11 mouse cellular contexts compared by ENCODE assay signal in genomic region chr9:57811793-57812733, GRCm38 (mm10). TPM values are rescaled to one million over a fixed set of nuclear protein-coding genes. Genes with fewer than 3 reads are reported as not detected.
DNase-seq lines count a peak whose midpoint lies in the region; ATAC-seq and TF ChIP-seq lines count a peak whose summit lies in the region.
"Had no signal": no experiment of that assay in that cellular context is flagged by ENCODE, and none has a peak within 500 bp of the region (broad histone marks: within the 10 kb centered on the region; RNA-seq: fewer than 3 reads in every experiment).

No protein-coding gene starts in this region.

- no peak for DNase-seq in heart, postnatal 0 days (ENCODE audit: low spot score)
- no peak for DNase-seq in heart, adult 2 months
- DNase-seq in CH12.LX (ENCODE audit: extremely low read depth) (no peak), MN1 (ENCODE audit: low spot score) (no peak)
- no peak for DNase-seq in forebrain, embryonic 10.5 days (ENCODE audit: extremely low spot score, low spot score)
- DNase-seq in cerebellum, adult 11-12 months, result no peak
- no peak for DNase-seq in frontal cortex, postnatal 25 days (ENCODE audit: low spot score in 2 of 2)
- DNase-seq: cerebellum, adult 2 months; layer of hippocampus, adult 9-11 months had no signal

- no peak overlapping the region for H3K4me3 ChIP-seq in heart, postnatal 0 days (ENCODE audit: low read depth, low read length)
- H3K4me3 ChIP-seq in heart, adult 2 months, result no peak overlapping the region
- H3K4me3 ChIP-seq in CH12.LX (replicated peaks in 1 of 3; ENCODE audit: low read depth in 2 of 3, low read length in 2 of 3, poor library complexity in 1 of 3), result no peak overlapping the region
- H3K4me3 ChIP-seq in forebrain, embryonic 10.5 days, result 0 out of 2 replicates have a peak overlapping the region, but pooled peaks have one; percentile 12
- no peak overlapping the region for H3K4me3 ChIP-seq in limb, embryonic 12.5 days (replicated peaks)
- H3K4me3 ChIP-seq: stomach, embryonic 15.5 days had no signal

- TF ChIP-seq RAD21 in CH12.LX (IDR thresholded peaks at IDR 0.05; ENCODE audit: low read depth, low read length), result no peak

- no peak for TF ChIP-seq POLR2A in heart, adult 2 months (IDR thresholded peaks at IDR 0.05; ENCODE audit: insufficient read depth, low read depth, low read length)
- TF ChIP-seq POLR2A in CH12.LX (IDR thresholded peaks at IDR 0.05; ENCODE audit: low read depth, low read length), result no peak

- intact Hi-C loops in heart, adult 2 months (cut with DNase I), result no loop called here

- WGBS in heart, postnatal 0 days, result 39% methylated on average over 8 of the region's 8 CpGs
- 67% methylated on average over 8 of the region's 8 CpGs for WGBS in heart, adult 2 months
- WGBS in forebrain, embryonic 10.5 days, result 39% methylated on average over 8 of the region's 8 CpGs
- WGBS in limb, embryonic 12.5 days, result 16% methylated on average over 8 of the region's 8 CpGs

- H3K27me3 ChIP-seq in heart, postnatal 0 days (ENCODE audit: control insufficient read depth, insufficient read depth, low read length), result no peaks in the 10 kb centered on the region
- H3K27me3 ChIP-seq in heart, adult 2 months (ENCODE audit: control insufficient read depth, insufficient read depth, low read length), result no peaks in the 10 kb centered on the region
- no peaks in the 10 kb centered on the region for H3K27me3 ChIP-seq in CH12.LX (replicated peaks)
- no peaks in the 10 kb centered on the region for H3K27me3 ChIP-seq in forebrain, embryonic 10.5 days (ENCODE audit: poor library complexity, severe bottlenecking)
- no peaks in the 10 kb centered on the region for H3K27me3 ChIP-seq in limb, embryonic 12.5 days
- H3K27me3 ChIP-seq: stomach, embryonic 15.5 days had no signal

- no peaks in the 10 kb centered on the region for H3K79me2 ChIP-seq in heart, adult 2 months (replicated peaks; ENCODE audit: control insufficient read depth, insufficient read depth, low read length)
- H3K79me2 ChIP-seq in CH12.LX (replicated peaks; ENCODE audit: control insufficient read depth, extremely low read depth, insufficient read depth, poor library complexity, severe bottlenecking), result peaks cover 78% of the 10 kb centered on the region

- ATAC-seq in heart, postnatal 0 days (ENCODE audit: insufficient read depth, low read depth), result no peak
- ATAC-seq in limb, embryonic 12.5 days (ENCODE audit: insufficient number of reproducible peaks, insufficient read depth, low FRiP score, low TSS enrichment, low read depth), result no peak

- no peak overlapping the region for H3K4me2 ChIP-seq in heart, postnatal 0 days (ENCODE audit: low read depth, low read length)
- H3K4me2 ChIP-seq in CH12.LX (ENCODE audit: insufficient read depth, low read depth, poor library complexity, severe bottlenecking), result no peak overlapping the region
- peak overlapping the region; percentile 29 for H3K4me2 ChIP-seq in limb, embryonic 12.5 days
- H3K4me2 ChIP-seq: stomach, embryonic 15.5 days had no signal

- dilution Hi-C loops in CH12.LX (cut with MboI; ENCODE audit: extremely low pct_ligation_motif_present, extremely low pct_unique_long_range_greater_than_20kb, low sequenced_read_pairs), result no loop called here

- in situ Hi-C loops in CH12.LX (cut with MboI; ENCODE audit: low pct_ligation_motif_present, low pct_unique_long_range_greater_than_20kb, low sequenced_read_pairs), result loop anchor here (25.0 kb wide), 1 partner anchor 450 kb away; the partner anchor contains the start of gene Stoml1

- TF ChIP-seq EP300 in heart, postnatal 0 days (IDR thresholded peaks at IDR 0.05; ENCODE audit: low read depth), result no peak
- TF ChIP-seq EP300 in heart, adult 2 months (IDR thresholded peaks at IDR 0.05; ENCODE audit: insufficient read depth, low read depth, low read length), result no peak
- no peak for TF ChIP-seq EP300 in CH12.LX (IDR thresholded peaks at IDR 0.05; ENCODE audit: low read length)

- no peak overlapping the region for H3K27ac ChIP-seq in heart, postnatal 0 days (ENCODE audit: low read depth)
- H3K27ac ChIP-seq in heart, adult 2 months, result no peak overlapping the region
- peak overlapping the region; percentile 1; the same call in 1 of the 2 replicates for H3K27ac ChIP-seq in CH12.LX (ENCODE audit: insufficient read depth, low read depth)
- peak overlapping the region; percentile 69 for H3K27ac ChIP-seq in forebrain, embryonic 10.5 days
- peak overlapping the region; percentile 35; the same call in 1 of the 2 replicates for H3K27ac ChIP-seq in limb, embryonic 12.5 days
- H3K27ac ChIP-seq: stomach, embryonic 15.5 days had no signal

- H3K4me1 ChIP-seq in heart, postnatal 0 days (ENCODE audit: control insufficient read depth, insufficient read depth), result peaks cover 55% of the 10 kb centered on the region
- peaks cover 3% of the 10 kb centered on the region for H3K4me1 ChIP-seq in heart, adult 2 months (ENCODE audit: control insufficient read depth, insufficient read depth, low read length)
- H3K4me1 ChIP-seq in CH12.LX (ENCODE audit: control insufficient read depth in 1 of 2, insufficient read depth in 2 of 2), result peaks cover 33 to 99% of the 10 kb centered on the region in 2 experiments
- peaks cover 97% of the 10 kb centered on the region for H3K4me1 ChIP-seq in forebrain, embryonic 10.5 days
- H3K4me1 ChIP-seq in limb, embryonic 12.5 days (replicated peaks), result peaks cover 97% of the 10 kb centered on the region

- no peak overlapping the region for H3K9ac ChIP-seq in heart, postnatal 0 days (replicated peaks; ENCODE audit: low read depth, low read length)
- H3K9ac ChIP-seq in heart, adult 2 months (ENCODE audit: low read depth, low read length), result no peak overlapping the region
- H3K9ac ChIP-seq in CH12.LX (ENCODE audit: insufficient read depth, low read depth), result no peak overlapping the region
- no peak overlapping the region for H3K9ac ChIP-seq in limb, embryonic 12.5 days (replicated peaks)
- H3K9ac ChIP-seq: stomach, embryonic 15.5 days had no signal

- H3K36me3 ChIP-seq in heart, postnatal 0 days (replicated peaks; ENCODE audit: control insufficient read depth, insufficient read depth, low read length), result no peaks in the 10 kb centered on the region; the same call in 1 of the 2 replicates
- H3K36me3 ChIP-seq in heart, adult 2 months (ENCODE audit: control insufficient read depth, insufficient read depth, low read length), result no peaks in the 10 kb centered on the region
- H3K36me3 ChIP-seq in CH12.LX (replicated peaks in 1 of 2; ENCODE audit: control insufficient read depth in 1 of 2, insufficient read depth in 1 of 2, low read length in 1 of 2), result peaks cover 37 to 76% of the 10 kb centered on the region in 2 experiments
- H3K36me3 ChIP-seq in forebrain, embryonic 10.5 days (replicated peaks), result peaks cover 30% of the 10 kb centered on the region
- H3K36me3 ChIP-seq in limb, embryonic 12.5 days, result no peaks in the 10 kb centered on the region
- H3K36me3 ChIP-seq: stomach, embryonic 15.5 days had no signal

- no peaks in the 10 kb centered on the region for H3K9me3 ChIP-seq in heart, postnatal 0 days (replicated peaks; ENCODE audit: control insufficient read depth, low read length)
- no peaks in the 10 kb centered on the region for H3K9me3 ChIP-seq in CH12.LX (replicated peaks; ENCODE audit: low read length)
- no peaks in the 10 kb centered on the region for H3K9me3 ChIP-seq in forebrain, embryonic 10.5 days
- H3K9me3 ChIP-seq in limb, embryonic 12.5 days, result no peaks in the 10 kb centered on the region
- H3K9me3 ChIP-seq: stomach, embryonic 15.5 days had no signal

- peak; percentile 22; the same call in 1 of the 2 replicates for TF ChIP-seq CTCF in heart, postnatal 0 days (IDR thresholded peaks at IDR 0.05; ENCODE audit: low read depth)
- no peak for TF ChIP-seq CTCF in heart, adult 2 months (IDR thresholded peaks at IDR 0.05)
- peak in 1 of 2 experiments; percentile 13; a peak in 1 of 4 replicates for TF ChIP-seq CTCF in CH12.LX (conservative IDR thresholded peaks at IDR 0.05 in 1 of 2, IDR thresholded peaks at IDR 0.05 in 1 of 2; ENCODE audit: low read depth in 2 of 2, low read length in 2 of 2)

TF ChIP-seq in CH12.LX, 34 proteins besides CTCF, POLR2A, EP300 and RAD21 (continues in another document):
- TF ChIP-seq JUN (IDR thresholded peaks at IDR 0.05; ENCODE audit: insufficient read depth, low read depth, low read length) (no peak), ZMIZ1 (IDR thresholded peaks at IDR 0.05; ENCODE audit: low read depth, low read length) (no peak), TBP (conservative IDR thresholded peaks at IDR 0.05; ENCODE audit: low read depth, low read length) (no peak), JUND (conservative IDR thresholded peaks at IDR 0.05; ENCODE audit: low read depth, low read length) (no peak), MEF2A (IDR thresholded peaks at IDR 0.05; ENCODE audit: borderline replicate concordance, low read depth, low read length) (no peak), IRF4 (IDR thresholded peaks at IDR 0.05; ENCODE audit: low read depth, low read length) (no peak), ELF1 (IDR thresholded peaks at IDR 0.05; ENCODE audit: low read depth, low read length) (no peak), SMC3 (IDR thresholded peaks at IDR 0.05; ENCODE audit: low read depth, low read length) (no peak), BHLHE40 (IDR thresholded peaks at IDR 0.05; ENCODE audit: low read depth, low read length) (no peak), ZNF384 (IDR thresholded peaks at IDR 0.05; ENCODE audit: low read depth, low read length) (no peak), HCFC1 (IDR thresholded peaks at IDR 0.05; ENCODE audit: low read depth, low read length) (no peak)

RNA-seq across cellular contexts. Expression of gene Arid3b, which starts 24.5 kb away (rescaled TPM):
- 7.3 and 11.1 TPM in 2 replicates for total RNA-seq in heart, postnatal 0 days (2014; rRNA removed; ENCODE audit: low replicate concordance)
- 4.4 and 5.2 TPM in 2 replicates for polyA plus RNA-seq in heart, postnatal 0 days (2015; fragmentation: Nextera tagmentation; extraction: Ambion mirVana)
- 1 to 10 TPM; 4.0 to 4.6 TPM for total RNA-seq in heart, adult 2 months (2021)
- polyA plus RNA-seq in heart, adult 2 months (2012; rRNA removed), result 3.6 and 3.8 TPM in 2 replicates
- total RNA-seq in CH12.LX (2012; rRNA removed), result 33.4 and 33.8 TPM in 2 replicates
- total RNA-seq in CH12.LX (2014; rRNA removed), result 14.2 and 16.7 TPM in 2 replicates
- polyA plus RNA-seq in CH12.LX (2012; ENCODE audit: insufficient read length, low read depth), result 75.9 and 105 TPM in 2 replicates
- polyA plus RNA-seq in forebrain, embryonic 10.5 days (2016; fragmentation: Nextera tagmentation; extraction: Ambion mirVana), result 41.0 and 41.7 TPM in 2 replicates
- 19.0 and 22.4 TPM in 2 replicates for polyA plus RNA-seq in limb, embryonic 12.5 days (2016; fragmentation: Nextera tagmentation; extraction: Ambion mirVana)

RNA-seq across cellular contexts. Expression of gene Clk3, which starts 46.4 kb away (rescaled TPM):
- total RNA-seq in heart, postnatal 0 days (2014; rRNA removed; ENCODE audit: low replicate concordance), result 27.5 and 40.8 TPM in 2 replicates
- polyA plus RNA-seq in heart, postnatal 0 days (2015; fragmentation: Nextera tagmentation; extraction: Ambion mirVana), result 31.9 and 34.8 TPM in 2 replicates
- total RNA-seq in heart, adult 2 months (2021), result 10 to 100 TPM; 27.6 to 33.8 TPM
- polyA plus RNA-seq in heart, adult 2 months (2012; rRNA removed), result 61.7 and 124 TPM in 2 replicates
- total RNA-seq in CH12.LX (2012; rRNA removed) (39.9 and 46.7 TPM in 2 replicates), CH12.LX (2014; rRNA removed) (69.0 and 87.7 TPM in 2 replicates)
- polyA plus RNA-seq in CH12.LX (2012; ENCODE audit: insufficient read length, low read depth), result 62.4 and 67.9 TPM in 2 replicates
- polyA plus RNA-seq in forebrain, embryonic 10.5 days (2016; fragmentation: Nextera tagmentation; extraction: Ambion mirVana), result 92.5 and 95.1 TPM in 2 replicates
- polyA plus RNA-seq in limb, embryonic 12.5 days (2016; fragmentation: Nextera tagmentation; extraction: Ambion mirVana), result 79.6 and 83.3 TPM in 2 replicates

Comparison
In these comparisons a context has a peak if more than half of its experiments do, and no peak if none do; other contexts are left out.
1. H3K27ac ChIP-seq: peak in CH12.LX (single experiment), forebrain, embryonic 10.5 days (single experiment) and limb, embryonic 12.5 days (single experiment); none in heart, postnatal 0 days (single experiment) and heart, adult 2 months (single experiment).